Mouse (Mus musculus) MEL (cell line): ENCODE measurements around the gene Carm1. TPM values are rescaled to one million over a fixed set of nuclear protein-coding genes. Genes with fewer than 3 reads are reported as not detected.
A peak's percentile ranks its signal among the peaks of the same experiment; 100 is the strongest.

Experiments used
- DNase-seq: peaks from one replicate; pipeline ENCODE4 v3.0.0; 2011; ENCODE audit warnings: low read depth, low spot score
- H3K27ac ChIP-seq: 2 replicates; pipeline ENCODE4 v1.5.1; 2012; ENCODE audit warnings: low read depth, mild to moderate bottlenecking, control low read depth, low read length, moderate library complexity; ENCODE audit not compliant: control insufficient read depth
- H3K27me3 ChIP-seq, 2 experiments: fragments of 150-350 bp in 1 of 2; sonication (generic) in 1 of 2; 2 replicates each; pipeline ENCODE4 v1.6.1; 2012; ENCODE audit warnings: low read length in 2 of 2, mild to moderate bottlenecking in 2 of 2, improper control_type of control experiment in 1 of 2, moderate library complexity in 1 of 2; ENCODE audit not compliant: insufficient read depth in 2 of 2, control insufficient read depth in 1 of 2
- H3K36me3 ChIP-seq, 2 experiments: 2 replicates each; pipeline ENCODE4 v1.6.1; 2012 to 2014; ENCODE audit warnings: low read length in 2 of 2, improper control_type of control experiment in 1 of 2, inconsistent platforms in 1 of 2, mild to moderate bottlenecking in 1 of 2; ENCODE audit not compliant: insufficient read depth in 2 of 2, control insufficient read depth in 1 of 2
- H3K4me1 ChIP-seq, 2 experiments: fragments of 150-350 bp in 1 of 2; sonication (generic) in 1 of 2; 2 replicates each; pipeline ENCODE4 v1.6.1; 2012; ENCODE audit warnings: low read length in 2 of 2, improper control_type of control experiment in 1 of 2, mild to moderate bottlenecking in 1 of 2; ENCODE audit not compliant: insufficient read depth in 2 of 2, control insufficient read depth in 1 of 2
- H3K4me3 ChIP-seq, 2 experiments: fragments of 150-350 bp in 1 of 2; sonication (generic) in 1 of 2; 2 replicates each; pipeline ENCODE4 v1.5.1; 2012; ENCODE audit warnings: low read depth in 2 of 2, low read length in 2 of 2, mild to moderate bottlenecking in 2 of 2, moderate library complexity in 2 of 2, control low read depth in 1 of 2, improper control_type of control experiment in 1 of 2; ENCODE audit not compliant: control insufficient read depth in 1 of 2, insufficient read depth in 1 of 2
- H3K79me2 ChIP-seq: 2 replicates; pipeline ENCODE4 v1.6.1; 2012; ENCODE audit warnings: mild to moderate bottlenecking, low read length, moderate library complexity; ENCODE audit not compliant: control insufficient read depth, poor library complexity, insufficient read depth
- H3K9ac ChIP-seq: 2 replicates; pipeline ENCODE4 v1.6.1; 2012; ENCODE audit warnings: low read depth, mild to moderate bottlenecking, control low read depth, low read length, moderate library complexity; ENCODE audit not compliant: control insufficient read depth, poor library complexity, severe bottlenecking
- H3K9me3 ChIP-seq: fragments of 150-350 bp; sonication (generic); replicated peaks from 2 replicates; pipeline ENCODE4 v1.6.1; 2012; ENCODE audit warnings: mild to moderate bottlenecking, low read length, improper control_type of control experiment, moderate library complexity; ENCODE audit not compliant: insufficient read depth
- BHLHE40 ChIP-seq: IDR thresholded peaks from 2 replicates; pipeline ENCODE4 v1.6.1; 2012; ENCODE audit warnings: low read depth, mild to moderate bottlenecking, inconsistent platforms, low read length, improper control_type of control experiment, borderline replicate concordance
- CHD1 ChIP-seq: IDR thresholded peaks from 2 replicates; pipeline ENCODE4 v1.6.1; 2012; ENCODE audit warnings: low read depth, mild to moderate bottlenecking, inconsistent platforms, low read length, improper control_type of control experiment
- CHD2 ChIP-seq: IDR thresholded peaks from 2 replicates; pipeline ENCODE4 v1.6.1; 2011; ENCODE audit warnings: low read length, improper control_type of control experiment
- CTCF ChIP-seq, 3 experiments: IDR thresholded peaks in 2 of 3; conservative IDR thresholded peaks in 1 of 3; 2 replicates each; pipeline ENCODE4 v1.5.1; 2011 to 2012; ENCODE audit warnings: low read length in 3 of 3, low read depth in 2 of 3, mild to moderate bottlenecking in 2 of 3, improper control_type of control experiment in 1 of 3, inconsistent platforms in 1 of 3, mixed read lengths in 1 of 3, moderate library complexity in 1 of 3; ENCODE audit not compliant: control insufficient read depth in 1 of 3, insufficient read depth in 1 of 3, poor library complexity in 1 of 3, severe bottlenecking in 1 of 3
- E2F4 ChIP-seq: IDR thresholded peaks from 2 replicates; pipeline ENCODE4 v1.6.1; 2011; ENCODE audit warnings: low read depth, low read length, improper control_type of control experiment, borderline replicate concordance
- ELF1 ChIP-seq: IDR thresholded peaks from 2 replicates; pipeline ENCODE4 v1.6.1; 2014; ENCODE audit warnings: low read depth, mild to moderate bottlenecking, inconsistent platforms, low read length, improper control_type of control experiment, moderate library complexity
- EP300 ChIP-seq, 2 experiments: IDR thresholded peaks; 2 replicates each; pipeline ENCODE4 v1.6.1; 2011; ENCODE audit warnings: improper control_type of control experiment in 2 of 2, low read length in 2 of 2, low read depth in 1 of 2, mild to moderate bottlenecking in 1 of 2
- ETS1 ChIP-seq: IDR thresholded peaks from 2 replicates; pipeline ENCODE4 v1.6.1; 2012; ENCODE audit warnings: low read depth, mild to moderate bottlenecking, inconsistent platforms, low read length, improper control_type of control experiment, moderate library complexity
- GABPA ChIP-seq: IDR thresholded peaks from 2 replicates; pipeline ENCODE4 v1.6.1; 2012; ENCODE audit warnings: low read depth, mild to moderate bottlenecking, inconsistent platforms, low read length, improper control_type of control experiment, moderate library complexity
- GATA1 ChIP-seq: IDR thresholded peaks from 2 replicates; pipeline ENCODE4 v1.6.1; 2011; ENCODE audit warnings: low read depth, low read length, improper control_type of control experiment
- HCFC1 ChIP-seq: IDR thresholded peaks from 2 replicates; pipeline ENCODE4 v1.6.1; 2012; ENCODE audit warnings: low read depth, mild to moderate bottlenecking, inconsistent platforms, low read length, improper control_type of control experiment, moderate library complexity
- JUND ChIP-seq: IDR thresholded peaks from 2 replicates; pipeline ENCODE4 v1.6.1; 2011; ENCODE audit warnings: low read depth, mild to moderate bottlenecking, improper control_type of control experiment, low read length
- KAT2A ChIP-seq: conservative IDR thresholded peaks from 2 replicates; pipeline ENCODE4 v1.6.1; 2012; ENCODE audit warnings: low read depth, low read length, improper control_type of control experiment, inconsistent platforms
- MAFK ChIP-seq: IDR thresholded peaks from 2 replicates; pipeline ENCODE4 v1.6.1; 2011; ENCODE audit warnings: low read depth, mild to moderate bottlenecking, low read length, improper control_type of control experiment, borderline replicate concordance
- MAX ChIP-seq: IDR thresholded peaks from 2 replicates; pipeline ENCODE4 v1.6.1; 2011; ENCODE audit warnings: low read length, improper control_type of control experiment
- MAZ ChIP-seq: IDR thresholded peaks from 2 replicates; pipeline ENCODE4 v1.6.1; 2012; ENCODE audit warnings: low read depth, mild to moderate bottlenecking, inconsistent platforms, low read length, improper control_type of control experiment
- MEF2A ChIP-seq: IDR thresholded peaks from 2 replicates; pipeline ENCODE4 v1.6.1; 2014; ENCODE audit warnings: low read depth, mild to moderate bottlenecking, inconsistent platforms, low read length, improper control_type of control experiment; ENCODE audit not compliant: poor library complexity, insufficient replicate concordance, severe bottlenecking; ENCODE audit errors: extremely low read depth
- MXI1 ChIP-seq: IDR thresholded peaks from 2 replicates; pipeline ENCODE4 v1.6.1; 2011; ENCODE audit warnings: mild to moderate bottlenecking, low read depth, low read length, improper control_type of control experiment
- MYB ChIP-seq: IDR thresholded peaks from 2 replicates; pipeline ENCODE4 v1.6.1; 2011; ENCODE audit warnings: mild to moderate bottlenecking, low read depth, low read length, improper control_type of control experiment
- MYC ChIP-seq: IDR thresholded peaks from 2 replicates; pipeline ENCODE4 v1.6.1; 2011; ENCODE audit warnings: low read depth, mild to moderate bottlenecking, low read length, improper control_type of control experiment, moderate library complexity
- NELFE ChIP-seq: IDR thresholded peaks from 2 replicates; pipeline ENCODE4 v1.6.1; 2011; ENCODE audit warnings: low read depth, low read length, improper control_type of control experiment
- NRF1 ChIP-seq: IDR thresholded peaks from 2 replicates; pipeline ENCODE4 v1.6.1; 2014; ENCODE audit warnings: low read depth, mild to moderate bottlenecking, inconsistent platforms, low read length, improper control_type of control experiment, moderate library complexity; ENCODE audit not compliant: poor library complexity, insufficient read depth, severe bottlenecking
- POLR2A ChIP-seq, 2 experiments: IDR thresholded peaks; 2 replicates each; pipeline ENCODE4 v1.6.1; 2011 to 2012; ENCODE audit warnings: low read length in 2 of 2, mild to moderate bottlenecking in 2 of 2, control low read depth in 1 of 2, improper control_type of control experiment in 1 of 2, low read depth in 1 of 2, moderate library complexity in 1 of 2; ENCODE audit not compliant: control insufficient read depth in 1 of 2, insufficient read depth in 1 of 2, poor library complexity in 1 of 2
- POLR2AphosphoS2 ChIP-seq: IDR thresholded peaks from 2 replicates; pipeline ENCODE4 v1.6.1; 2011; ENCODE audit warnings: low read length, improper control_type of control experiment
- POLR2AphosphoS5 ChIP-seq: IDR thresholded peaks from 2 replicates; pipeline ENCODE4 v1.6.1; 2012; ENCODE audit warnings: low read depth, borderline replicate concordance, mild to moderate bottlenecking, inconsistent platforms, low read length, moderate library complexity, mixed read lengths
- RAD21 ChIP-seq: IDR thresholded peaks from 2 replicates; pipeline ENCODE4 v1.6.1; 2011; ENCODE audit warnings: mild to moderate bottlenecking, low read depth, low read length, improper control_type of control experiment
- RCOR1 ChIP-seq: IDR thresholded peaks from 2 replicates; pipeline ENCODE4 v1.6.1; 2012; ENCODE audit warnings: low read depth, mild to moderate bottlenecking, inconsistent platforms, low read length, improper control_type of control experiment
- SIN3A ChIP-seq: IDR thresholded peaks from 2 replicates; pipeline ENCODE4 v1.6.1; 2012; ENCODE audit warnings: low read length, improper control_type of control experiment, inconsistent platforms
- TAL1 ChIP-seq: IDR thresholded peaks from 2 replicates; pipeline ENCODE4 v1.6.1; 2012; ENCODE audit warnings: mild to moderate bottlenecking, inconsistent platforms, low read length, moderate library complexity, mixed read lengths
- TBP ChIP-seq: IDR thresholded peaks from 2 replicates; pipeline ENCODE4 v1.8.0; 2011; ENCODE audit warnings: low read depth, low read length, improper control_type of control experiment
- TCF12 ChIP-seq: IDR thresholded peaks from 2 replicates; pipeline ENCODE4 v1.6.1; 2014; ENCODE audit warnings: low read depth, mild to moderate bottlenecking, inconsistent platforms, low read length, improper control_type of control experiment, moderate library complexity
- USF1 ChIP-seq: IDR thresholded peaks from 2 replicates; pipeline ENCODE4 v1.6.1; 2014; ENCODE audit warnings: low read depth, mild to moderate bottlenecking, inconsistent platforms, low read length, improper control_type of control experiment, moderate library complexity
- USF2 ChIP-seq, 2 experiments: IDR thresholded peaks; 2 replicates each; pipeline ENCODE4 v1.6.1; 2011 to 2012; ENCODE audit warnings: improper control_type of control experiment in 2 of 2, low read length in 2 of 2, borderline replicate concordance in 1 of 2, inconsistent platforms in 1 of 2, low read depth in 1 of 2, mild to moderate bottlenecking in 1 of 2; ENCODE audit not compliant: insufficient read depth in 1 of 2
- ZC3H11A ChIP-seq: IDR thresholded peaks from 2 replicates; pipeline ENCODE4 v1.6.1; 2012; ENCODE audit warnings: low read depth, mild to moderate bottlenecking, inconsistent platforms, low read length, improper control_type of control experiment
- ZKSCAN1 ChIP-seq: IDR thresholded peaks from 2 replicates; pipeline ENCODE4 v1.6.1; 2012; ENCODE audit warnings: low read depth, mild to moderate bottlenecking, inconsistent platforms, low read length, improper control_type of control experiment, moderate library complexity
- ZMIZ1 ChIP-seq: IDR thresholded peaks from 2 replicates; pipeline ENCODE4 v1.6.1; 2012; ENCODE audit warnings: low read depth, mild to moderate bottlenecking, inconsistent platforms, low read length, improper control_type of control experiment, moderate library complexity
- ZNF384 ChIP-seq: IDR thresholded peaks from 2 replicates; pipeline ENCODE4 v1.6.1; 2012; ENCODE audit warnings: low read depth, mild to moderate bottlenecking, inconsistent platforms, low read length, improper control_type of control experiment
- polyA plus RNA-seq, 2 experiments: library from polyadenylated mRNA; stranded (reverse) in 1 of 2; unstranded in 1 of 2; fragments of >175 nt in 1 of 2; fragments of >200 nt in 1 of 2; gene quantifications; 2 replicates each; pipeline versions ENCODE4 v1.2.1 to v1.2.4; 2012; ENCODE audit warnings: low replicate concordance in 2 of 2, low read depth in 1 of 2; ENCODE audit not compliant: insufficient read length in 2 of 2, insufficient read depth in 1 of 2, missing spikeins in 1 of 2
- total RNA-seq: library from RNA; depleted of rRNA; stranded (reverse); fragments of 300-350 nt; gene quantifications from 2 replicates; pipeline ENCODE4 v1.2.3, GENCODE M21; 2012

Carm1 gene
- total and polyA plus RNA-seq, 3 experiments = 121 to 423 (median 121) TPM

GRCm38 (mm10) chr9:21536501-21536900 is 10.2 kb upstream of the Carm1 start:
- H3K36me3 ChIP-seq = peaks cover 0 to 16% of the 10 kb centered on the region in 2 experiments; a peak in 2 of 4 replicates
- peak; percentile 70 to 78 for TF ChIP-seq EP300 (IDR thresholded peaks at IDR 0.05; ENCODE audit: low read depth in 1 of 2, low read length in 2 of 2)
- peak; percentile 50; the same call in 1 of the 2 replicates for TF ChIP-seq MAFK
- TF ChIP-seq JUND = no peak
- TF ChIP-seq ETS1 = peak; percentile 54; the same call in 1 of the 2 replicates
- TF ChIP-seq ZNF384 = no peak
- 0 out of 2 replicates have a peak, but pooled peaks have one; percentile 40 for TF ChIP-seq ELF1
- peak; percentile 89 for TF ChIP-seq GATA1
- TF ChIP-seq TAL1 = peak; percentile 58
- TF ChIP-seq POLR2AphosphoS2 = no peak
- TF ChIP-seq NELFE = 0 out of 2 replicates have a peak, but pooled peaks have one; percentile 20
- no peak for TF ChIP-seq KAT2A
- TF ChIP-seq MAX = no peak
- no peak for TF ChIP-seq MYC
- TF ChIP-seq POLR2A (IDR thresholded peaks at IDR 0.05; ENCODE audit: control insufficient read depth in 1 of 2, insufficient read depth in 1 of 2, low read depth in 1 of 2, low read length in 2 of 2, poor library complexity in 1 of 2) = no peak
- no peak for TF ChIP-seq TBP
- no peak for TF ChIP-seq ZKSCAN1
- TF ChIP-seq POLR2AphosphoS5 = no peak; the same call in 1 of the 2 replicates
- TF ChIP-seq USF1 = no peak
- no peak for TF ChIP-seq E2F4
- no peak for TF ChIP-seq CHD2
- TF ChIP-seq NRF1 = peak; percentile 41; the same call in 1 of the 2 replicates
- peak; percentile 28; the same call in 1 of the 2 replicates for TF ChIP-seq GABPA
- TF ChIP-seq RAD21 = no peak
- no peak for TF ChIP-seq ZMIZ1
- peak; percentile 48 for TF ChIP-seq SIN3A
- TF ChIP-seq ZC3H11A = no peak
- TF ChIP-seq RCOR1 = peak; percentile 98
- TF ChIP-seq CTCF (IDR thresholded peaks at IDR 0.05 in 2 of 3, conservative IDR thresholded peaks at IDR 0.05 in 1 of 3; ENCODE audit: control insufficient read depth in 1 of 3, insufficient read depth in 1 of 3, low read depth in 2 of 3, low read length in 3 of 3, poor library complexity in 1 of 3, severe bottlenecking in 1 of 3) = no peak
- peak; percentile 35; the same call in 1 of the 2 replicates for TF ChIP-seq BHLHE40
- no peak for TF ChIP-seq MEF2A
- TF ChIP-seq HCFC1 = peak; percentile 15; the same call in 1 of the 2 replicates
- peak; percentile 68 for TF ChIP-seq TCF12
- TF ChIP-seq USF2 (IDR thresholded peaks at IDR 0.05; ENCODE audit: borderline replicate concordance in 1 of 2, insufficient read depth in 1 of 2, low read depth in 1 of 2, low read length in 2 of 2) = no peak
- 0 out of 2 replicates have a peak, but pooled peaks have one; percentile 24 for TF ChIP-seq MXI1
- TF ChIP-seq CHD1 = no peak
- TF ChIP-seq MAZ = no peak
- TF ChIP-seq MYB = no peak

More at GRCm38 (mm10) chr9:21536501-21536900, 10.2 kb upstream of the Carm1 start:
- DNase-seq = peak; percentile 74
- H3K9ac ChIP-seq = no peak overlapping the region
- H3K27ac ChIP-seq = no peak overlapping the region
- peaks cover 7 to 30% of the 10 kb centered on the region in 2 experiments for H3K4me1 ChIP-seq
- H3K9me3 ChIP-seq = no peaks in the 10 kb centered on the region
- no peaks in the 10 kb centered on the region for H3K27me3 ChIP-seq
- H3K79me2 ChIP-seq = no peaks in the 10 kb centered on the region
- H3K4me3 ChIP-seq = no peak overlapping the region
